Mouse (Mus musculus) small intestine, adult 2 months (tissue): ENCODE measurements around the gene Vps33b.

Experiments
- CTCF ChIP-seq: fragments of 200-500 bp; IDR thresholded peaks from 2 replicates; pipeline ENCODE4 v1.5.1; 2012; ENCODE audit warnings: low read depth, mild to moderate bottlenecking, control low read depth, inconsistent platforms, low read length, moderate library complexity, mixed read lengths; ENCODE audit not compliant: insufficient replicate concordance, insufficient read length; ENCODE audit errors: extremely low read depth
- POLR2A ChIP-seq: fragments of 200-500 bp; IDR thresholded peaks from 2 replicates; pipeline ENCODE4 v1.6.1; 2012; ENCODE audit warnings: low read depth, mild to moderate bottlenecking, control low read depth, inconsistent platforms, low read length, moderate library complexity

- TF ChIP-seq CTCF (no peak), POLR2A (no peak)
These were observed 24.6 kb upstream of the Vps33b start for GRCm38 (mm10) chr7:80244851-80245250.
